Mouse (Mus musculus) liver, embryonic 12.5 days (tissue): ENCODE data around the gene Churc1. TPM values are rescaled to one million over a fixed set of nuclear protein-coding genes. Genes with fewer than 3 reads are reported as not detected.

Experiments used
- ATAC-seq: fragments of 200-750 bp; cut with Nextera tagmentation; 2 replicates; pipeline ENCODE4 v1.8.0; 2017; ENCODE audit warnings: moderate number of reproducible peaks, mild to moderate bottlenecking, moderate library complexity
- H3K27ac ChIP-seq: fragments of 300-500 bp; sonication (generic); 2 replicates; pipeline ENCODE4 v1.5.1; 2016; ENCODE audit warnings: mild to moderate bottlenecking
- H3K27me3 ChIP-seq: fragments of 300-500 bp; sonication (generic); replicated peaks from 2 replicates; pipeline ENCODE4 v1.6.1; 2016; ENCODE audit warnings: mild to moderate bottlenecking, moderate library complexity
- H3K36me3 ChIP-seq: fragments of 300-500 bp; sonication (generic); 2 replicates; pipeline ENCODE4 v1.6.1; 2016; ENCODE audit warnings: mild to moderate bottlenecking, moderate library complexity
- H3K4me1 ChIP-seq: fragments of 300-500 bp; sonication (generic); 2 replicates; pipeline ENCODE4 v1.6.1; 2016
- H3K4me2 ChIP-seq: fragments of 300-500 bp; sonication (generic); 2 replicates; pipeline ENCODE4 v1.6.1; 2016; ENCODE audit warnings: mild to moderate bottlenecking, moderate library complexity
- H3K4me3 ChIP-seq: fragments of 300-500 bp; sonication (generic); 2 replicates; pipeline ENCODE4 v1.5.1; 2016; ENCODE audit warnings: mild to moderate bottlenecking, moderate library complexity
- H3K9ac ChIP-seq: fragments of 300-500 bp; sonication (generic); 2 replicates; pipeline ENCODE4 v1.6.1; 2016; ENCODE audit warnings: mild to moderate bottlenecking, moderate library complexity
- H3K9me3 ChIP-seq: fragments of 300-500 bp; sonication (generic); replicated peaks from 2 replicates; pipeline ENCODE4 v1.6.1; 2016; ENCODE audit warnings: mild to moderate bottlenecking, moderate library complexity
- WGBS: fragments of 180-500 bp; shearing (Covaris S2); methylation state at CpG from one replicate; pipeline ENCODE4 v1.1.7; 2016; ENCODE audit not compliant: insufficient replicate concordance; 5-methylcytosine and 5-hydroxymethylcytosine counted together
- polyA plus RNA-seq: library from polyadenylated mRNA; unstranded; fragments of >200 nt; fragmentation: Nextera tagmentation; extraction: Ambion mirVana; gene quantifications from 2 replicates; pipeline ENCODE4 v1.2.1, GENCODE M21; 2016

Churc1 gene
- polyA plus RNA-seq, 1 experiment from 2014 or later, result 99.2 TPM

- no peak overlapping the region for H3K4me3 ChIP-seq
- WGBS, result 64% methylated on average over 9 of the region's 9 CpGs
- H3K4me2 ChIP-seq, result no peak overlapping the region
- H3K36me3 ChIP-seq, result no peaks in the 10 kb centered on the region
- H3K4me1 ChIP-seq, result peaks cover 12% of the 10 kb centered on the region; the same call in 1 of the 2 replicates
- no peak overlapping the region for H3K9ac ChIP-seq
- no peak for ATAC-seq
- peaks cover 90% of the 10 kb centered on the region for H3K27me3 ChIP-seq
- no peaks in the 10 kb centered on the region for H3K9me3 ChIP-seq
- no peak overlapping the region for H3K27ac ChIP-seq
Observed at GRCm38 (mm10) chr12:76818908-76819307, 53.6 kb downstream of the Churc1 start.

DNA sequence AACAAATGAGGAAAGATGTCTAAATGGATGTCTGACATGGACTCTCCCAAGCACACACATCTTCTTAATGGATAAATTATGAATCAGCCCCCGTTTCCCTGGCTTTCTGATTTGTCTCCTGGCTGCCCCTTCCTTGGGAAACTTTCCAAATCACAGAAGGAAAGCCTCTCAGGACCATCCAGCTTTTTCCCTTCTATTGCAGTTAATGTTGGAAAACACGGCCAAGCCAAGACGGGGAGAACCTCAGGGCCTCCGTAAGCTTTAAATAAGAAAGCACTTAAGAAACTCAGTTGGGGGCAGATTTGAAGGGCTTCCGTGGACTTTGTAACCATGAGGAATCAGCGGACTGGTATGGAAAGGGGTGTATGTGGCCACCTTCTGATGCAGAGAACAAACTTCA, 54.5 kb downstream of the Churc1 start:
- Histone ChIP-seq H3K27me3 (peaks cover 94% of the 10 kb centered on the region), H3K9me3 (no peaks in the 10 kb centered on the region), H3K4me2 (no peak overlapping the region), H3K9ac (no peak overlapping the region), H3K27ac (no peak overlapping the region), H3K36me3 (no peaks in the 10 kb centered on the region), H3K4me3 (no peak overlapping the region), H3K4me1 (peaks cover 12% of the 10 kb centered on the region; the same call in 1 of the 2 replicates)
- ATAC-seq, result no peak
- 60% methylated on average over 6 of the region's 6 CpGs for WGBS

DNA sequence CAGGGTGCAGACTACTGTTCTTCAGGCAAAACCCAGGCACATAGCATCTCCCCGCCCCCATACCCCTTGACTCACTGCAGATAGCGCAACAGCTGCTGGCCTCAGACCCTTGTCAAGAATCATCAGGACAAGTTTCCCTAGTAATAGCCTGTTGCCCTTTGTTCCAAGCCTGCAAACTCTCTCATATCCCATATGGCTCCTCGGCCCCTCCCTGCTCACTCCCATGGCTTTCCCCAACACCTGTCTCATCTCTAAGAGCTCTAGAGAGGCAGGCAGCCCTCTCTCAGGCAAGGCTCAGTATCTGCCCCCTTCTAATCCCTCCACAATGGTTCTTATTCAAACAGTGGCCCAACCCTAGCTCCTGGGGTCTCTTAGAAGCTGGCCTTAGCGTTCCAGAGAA, 55.3 kb downstream of the Churc1 start:
- Histone ChIP-seq H3K4me1 (peaks cover 12% of the 10 kb centered on the region; the same call in 1 of the 2 replicates), H3K9ac (no peak overlapping the region), H3K27ac (no peak overlapping the region), H3K36me3 (no peaks in the 10 kb centered on the region), H3K9me3 (no peaks in the 10 kb centered on the region), H3K27me3 (peaks cover 96% of the 10 kb centered on the region), H3K4me2 (no peak overlapping the region), H3K4me3 (no peak overlapping the region)
- whole genome bisulfite sequencing, result 41% methylated on average over 4 of the region's 4 CpGs
- no peak for ATAC-seq

GRCm38 (mm10) chr12:76822002-76822650, 56.8 kb downstream of the Churc1 start:
- WGBS, result 1% methylated on average over 64 of the region's 66 CpGs
- Histone ChIP-seq H3K4me1 (peaks cover 12% of the 10 kb centered on the region; the same call in 1 of the 2 replicates), H3K9ac (peak overlapping the region; percentile 51), H3K36me3 (no peaks in the 10 kb centered on the region), H3K4me3 (peak overlapping the region; percentile 59), H3K9me3 (no peaks in the 10 kb centered on the region), H3K27ac (no peak overlapping the region), H3K4me2 (peak overlapping the region; percentile 84), H3K27me3 (peaks cover 96% of the 10 kb centered on the region)
- ATAC-seq, result peak; percentile 36; the same call in 1 of the 2 replicates

DNA sequence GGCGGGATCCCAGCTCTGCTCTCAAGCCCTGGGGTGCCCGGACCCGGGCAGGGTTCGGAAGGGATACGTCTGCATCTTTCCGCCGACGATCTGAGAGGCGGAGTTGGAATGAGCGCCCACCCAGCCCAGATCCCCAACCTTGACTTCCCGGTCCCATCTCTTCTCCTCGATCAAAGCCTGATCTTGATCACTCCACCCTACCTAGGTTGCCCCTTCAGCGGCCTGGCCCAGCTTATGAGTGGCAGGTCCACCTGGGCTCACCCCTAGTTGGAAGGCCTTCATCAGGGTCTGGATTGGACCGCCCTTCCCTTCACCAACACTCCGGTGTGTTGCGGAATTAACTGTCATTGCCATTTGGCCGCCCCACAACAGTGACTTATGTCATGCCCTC, 57.3 kb downstream of the Churc1 start, which contains the start of gene Rab15:
TSS of gene Rab15 (minus strand) at position 258 of the 391 bp plus-strand sequence.
- no peaks in the 10 kb centered on the region for H3K9me3 ChIP-seq
- no peak within 1 kb of the TSS for H3K27ac ChIP-seq
- ATAC-seq, result no peak
- peak within 1 kb of the TSS; percentile 51 for H3K9ac ChIP-seq
- peak within 1 kb of the TSS; percentile 59 for H3K4me3 ChIP-seq
- peaks cover 12% of the 10 kb centered on the region; the same call in 1 of the 2 replicates for H3K4me1 ChIP-seq
- peak within 1 kb of the TSS; percentile 84 for H3K4me2 ChIP-seq
- WGBS, result 13% methylated on average over 17 of the region's 17 CpGs
- peaks cover 96% of the 10 kb centered on the region for H3K27me3 ChIP-seq
- H3K36me3 ChIP-seq, result no peaks in the 10 kb centered on the region

GRCm38 (mm10) chr12:76825283-76825682, 59.9 kb downstream of the Churc1 start:
- Histone ChIP-seq H3K4me2 (no peak overlapping the region), H3K9ac (no peak overlapping the region), H3K36me3 (no peaks in the 10 kb centered on the region), H3K27ac (no peak overlapping the region), H3K9me3 (no peaks in the 10 kb centered on the region), H3K4me1 (peaks cover 12% of the 10 kb centered on the region; the same call in 1 of the 2 replicates), H3K4me3 (no peak overlapping the region), H3K27me3 (peaks cover 70% of the 10 kb centered on the region)
- no peak for ATAC-seq
- WGBS, result 66% methylated on average over 4 of the region's 4 CpGs

DNA sequence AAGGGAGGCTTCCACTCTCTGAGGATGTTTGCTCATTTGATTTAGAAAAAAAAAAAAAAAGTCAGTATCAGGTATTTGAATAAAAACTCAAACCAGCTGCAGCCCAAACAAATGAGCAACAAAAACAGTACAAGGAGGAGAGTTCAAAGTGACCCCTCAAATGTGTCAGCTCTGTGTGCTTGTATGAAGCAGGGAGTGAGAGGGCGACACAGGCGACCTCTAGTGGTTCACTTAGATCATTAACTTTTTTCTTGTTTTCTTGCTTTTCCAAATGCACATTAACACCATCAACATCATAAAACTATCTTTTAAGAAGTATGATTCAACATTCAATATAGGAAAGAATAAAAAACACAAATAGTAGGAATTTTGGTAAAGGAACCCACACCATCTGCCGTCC, 67.4 kb downstream of the Churc1 start:
- no peak for ATAC-seq
- Histone ChIP-seq H3K9me3 (no peaks in the 10 kb centered on the region), H3K27me3 (peaks cover 16% of the 10 kb centered on the region; the same call in 1 of the 2 replicates), H3K36me3 (no peaks in the 10 kb centered on the region), H3K4me3 (no peak overlapping the region), H3K4me2 (no peak overlapping the region), H3K4me1 (peaks cover 5% of the 10 kb centered on the region), H3K27ac (no peak overlapping the region), H3K9ac (no peak overlapping the region)
- WGBS, result 5% methylated on average over 3 of the region's 3 CpGs

Other genes starting within 250 kb of the Churc1 start
- 3.2 and 3.3 TPM in 2 replicates for gene Plekhg3, start 234.6 kb upstream of the Churc1 start, polyA plus RNA-seq
- 83.5 and 94.6 TPM in 2 replicates for gene Sptb, start 55.0 kb upstream of the Churc1 start, polyA plus RNA-seq
- gene Fntb, start 51 bp downstream of the Churc1 start, polyA plus RNA-seq, result 30.7 and 31.3 TPM in 2 replicates
- gene Gpx2, start 30.0 kb downstream of the Churc1 start, polyA plus RNA-seq, result not detected in 2 replicates
- gene Rab15, start 57.4 kb downstream of the Churc1 start, polyA plus RNA-seq, result 0.31 and 0.85 TPM in 2 replicates
- 10.7 and 12.6 TPM in 2 replicates for gene Max, start 196.7 kb downstream of the Churc1 start, polyA plus RNA-seq